Mouse (Mus musculus) liver, embryonic 14.5 days (tissue): ENCODE results near the gene Apoc2.

ENCODE experiments used
- CTCF ChIP-seq: IDR thresholded peaks from 2 replicates; pipeline ENCODE4 v1.5.1; 2016; ENCODE audit warnings: antibody characterized with exemption, low read depth, control low read depth
- EP300 ChIP-seq: IDR thresholded peaks from 2 replicates; pipeline ENCODE4 v1.6.1; 2016; ENCODE audit warnings: antibody characterized with exemption, low read depth

DNA sequence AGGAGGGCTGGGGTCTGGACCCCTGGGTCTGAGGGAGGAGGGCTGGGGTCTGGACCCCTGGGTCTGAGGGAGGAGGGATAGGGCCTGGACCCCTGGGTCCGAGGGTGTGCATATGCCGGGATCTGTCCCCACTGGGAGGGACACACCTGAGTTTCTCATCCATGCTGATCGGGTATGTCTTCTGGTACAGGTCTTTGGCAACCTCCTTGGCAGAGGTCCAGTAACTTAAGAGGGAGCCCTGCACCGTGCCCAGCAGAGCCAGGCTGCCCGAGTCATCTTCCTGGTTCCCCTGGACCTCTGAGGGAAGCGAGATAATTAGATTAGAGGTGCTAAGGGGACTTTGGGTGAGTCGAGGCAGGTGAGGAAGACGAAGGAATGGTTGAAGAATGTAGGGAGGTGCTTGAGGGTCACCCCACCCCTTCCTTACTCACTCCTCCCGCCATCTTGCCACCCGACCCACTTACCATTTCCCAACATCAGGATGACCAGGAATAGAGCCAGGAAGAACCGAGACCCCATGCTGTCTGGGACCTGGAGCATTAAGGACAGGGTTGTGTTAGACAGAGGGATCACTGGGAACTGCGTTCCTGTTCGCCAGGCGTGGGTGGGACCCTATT lies 4.5 kb downstream of the Apoc2 start:
- TF ChIP-seq CTCF (no peak), EP300 (no peak)
